ENCODE assay signal across 15 mouse cellular contexts in genomic region chr6:117280911-117281310, GRCm38 (mm10).
"Had no signal": no experiment of that assay in that cellular context is flagged by ENCODE, and none has a peak within 500 bp of the region (broad histone marks: within the 10 kb centered on the region; RNA-seq: fewer than 3 reads in every experiment).

No protein-coding gene starts in this region.

- H3K27ac ChIP-seq: limb, embryonic 13.5 days; liver, embryonic 12.5 days; liver, embryonic 15.5 days; lung, embryonic 15.5 days had no signal

- DNase-seq: kidney, adult 9 months; kidney, postnatal 14 days; kidney, postnatal 4 days; liver; lung, adult 18-20 months; lung, postnatal 10 days; lung, postnatal 36 days; midbrain, embryonic 14.5 days; right cerebral cortex, postnatal 14 days; right cerebral cortex, postnatal 4 days; thymus, postnatal 25 days had no signal

- H3K4me3 ChIP-seq: limb, embryonic 13.5 days; liver, embryonic 12.5 days; liver, embryonic 15.5 days; lung, embryonic 15.5 days had no signal

- H3K36me3 ChIP-seq: limb, embryonic 13.5 days; liver, embryonic 12.5 days; liver, embryonic 15.5 days; lung, embryonic 15.5 days had no signal

- H3K27me3 ChIP-seq: liver, embryonic 12.5 days; liver, embryonic 15.5 days; lung, embryonic 15.5 days had no signal

- H3K9ac ChIP-seq: limb, embryonic 13.5 days; liver, embryonic 12.5 days; liver, embryonic 15.5 days; lung, embryonic 15.5 days had no signal

- H3K9me3 ChIP-seq: limb, embryonic 13.5 days; liver, embryonic 12.5 days; liver, embryonic 15.5 days; lung, embryonic 15.5 days had no signal

- H3K4me1 ChIP-seq: liver, embryonic 12.5 days; liver, embryonic 15.5 days; lung, embryonic 15.5 days had no signal

- ATAC-seq: liver, embryonic 12.5 days had no signal
